Mouse (Mus musculus): ENCODE results near the gene Kat5. TPM values are rescaled to one million over a fixed set of nuclear protein-coding genes. Genes with fewer than 3 reads are reported as not detected.
A peak's percentile ranks its signal among the peaks of the same experiment; 100 is the strongest.

The Kat5 gene
- polyA plus RNA-seq, 1 experiment: 46.4 TPM

GRCm38 (mm10) chr19:5579971-5580370 lies 30.1 kb downstream of the Kat5 start:
- TF ChIP-seq CTCF (IDR thresholded peaks at IDR 0.05; ENCODE audit: borderline replicate concordance, insufficient read depth, low read length): no peak
- no peak for TF ChIP-seq POLR2A (IDR thresholded peaks at IDR 0.05; ENCODE audit: low read depth, low read length)
- Histone ChIP-seq H3K27ac (ENCODE audit: insufficient read depth, low read length) (no peak overlapping the region), H3K4me3 (ENCODE audit: insufficient read depth, low read length) (no peak overlapping the region), H3K4me1 (ENCODE audit: control insufficient read depth, insufficient read depth, low read length) (no peaks in the 10 kb centered on the region)

DNA sequence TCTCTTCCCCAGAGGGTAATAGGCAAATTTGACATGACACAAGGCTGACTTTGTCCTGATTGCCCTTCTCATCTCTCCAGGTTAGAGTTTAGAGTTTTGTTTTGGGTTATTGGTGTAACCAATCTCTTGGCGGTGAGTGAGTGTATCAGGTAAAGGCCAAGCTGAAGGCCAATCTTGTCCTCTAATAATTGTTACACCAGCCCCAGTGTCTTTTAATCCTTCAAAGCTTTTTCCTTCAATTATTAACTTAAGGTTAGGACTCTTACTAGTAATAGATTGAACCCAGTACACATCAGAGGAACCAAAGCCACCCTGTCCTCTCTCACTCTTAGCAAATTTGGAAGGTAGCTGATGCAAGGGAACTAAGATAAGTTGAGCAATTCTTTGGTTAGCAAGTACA lies 34.7 kb downstream of the Kat5 start:
- Histone ChIP-seq H3K4me3 (ENCODE audit: insufficient read depth, low read length) (no peak overlapping the region), H3K27ac (ENCODE audit: insufficient read depth, low read length) (no peak overlapping the region), H3K4me1 (ENCODE audit: control insufficient read depth, insufficient read depth, low read length) (no peaks in the 10 kb centered on the region)
- TF ChIP-seq POLR2A (IDR thresholded peaks at IDR 0.05; ENCODE audit: low read depth, low read length) (no peak), CTCF (IDR thresholded peaks at IDR 0.05; ENCODE audit: borderline replicate concordance, insufficient read depth, low read length) (no peak)

DNA sequence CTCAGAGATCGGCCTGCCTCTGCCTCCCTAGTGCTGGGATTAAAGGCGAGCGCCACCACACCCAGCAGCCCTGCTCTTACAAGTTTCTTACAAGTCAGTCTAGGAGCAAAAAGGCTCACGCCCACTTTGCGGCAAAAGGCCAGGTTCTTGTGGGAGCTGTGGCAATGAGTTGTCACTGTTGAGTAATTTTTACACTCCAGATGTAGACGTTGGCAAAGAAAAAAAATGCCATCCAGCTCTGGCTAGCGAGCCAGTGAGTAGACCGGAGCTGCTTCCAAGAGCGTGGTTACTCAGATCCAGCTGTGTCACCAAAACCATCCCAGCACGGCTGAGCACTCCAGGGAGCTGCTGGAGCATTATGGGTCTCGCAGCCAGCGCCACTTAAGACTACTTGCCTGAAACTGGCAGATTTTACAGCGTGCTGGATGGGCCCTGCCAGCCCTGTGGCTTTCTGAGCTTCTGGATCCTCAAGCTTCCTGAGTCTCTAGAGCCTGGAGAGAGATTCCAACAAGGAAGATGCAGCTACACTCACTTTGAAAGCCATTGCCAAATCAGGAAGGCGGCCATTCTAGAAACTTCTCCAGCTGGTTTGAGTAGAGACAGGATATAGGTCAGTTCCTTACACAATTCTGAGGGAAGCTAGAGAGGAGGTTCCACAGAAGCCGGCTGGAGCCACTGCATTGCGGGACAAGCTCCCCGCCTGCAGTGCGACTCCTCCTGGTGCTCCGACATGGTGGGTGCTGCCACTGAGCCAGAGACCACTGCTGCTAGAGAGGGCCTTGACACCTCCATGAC lies 37.5 kb downstream of the Kat5 start:
- 0 out of 2 replicates have a peak overlapping the region, but pooled peaks have one; percentile 8 for H3K27ac ChIP-seq (ENCODE audit: insufficient read depth, low read length)
- no peak overlapping the region for H3K4me3 ChIP-seq (ENCODE audit: insufficient read depth, low read length)
- TF ChIP-seq CTCF (IDR thresholded peaks at IDR 0.05; ENCODE audit: borderline replicate concordance, insufficient read depth, low read length) (no peak), POLR2A (IDR thresholded peaks at IDR 0.05; ENCODE audit: low read depth, low read length) (no peak)
- H3K4me1 ChIP-seq (ENCODE audit: control insufficient read depth, insufficient read depth, low read length): no peaks in the 10 kb centered on the region

- TF ChIP-seq POLR2A (IDR thresholded peaks at IDR 0.05; ENCODE audit: low read depth, low read length) (no peak), CTCF (IDR thresholded peaks at IDR 0.05; ENCODE audit: borderline replicate concordance, insufficient read depth, low read length) (no peak)
- no peak overlapping the region for H3K4me3 ChIP-seq (ENCODE audit: insufficient read depth, low read length)
- no peak overlapping the region for H3K27ac ChIP-seq (ENCODE audit: insufficient read depth, low read length)
- no peaks in the 10 kb centered on the region for H3K4me1 ChIP-seq (ENCODE audit: control insufficient read depth, insufficient read depth, low read length)
These were observed 38.2 kb downstream of the Kat5 start for GRCm38 (mm10) chr19:5571831-5572230.

DNA sequence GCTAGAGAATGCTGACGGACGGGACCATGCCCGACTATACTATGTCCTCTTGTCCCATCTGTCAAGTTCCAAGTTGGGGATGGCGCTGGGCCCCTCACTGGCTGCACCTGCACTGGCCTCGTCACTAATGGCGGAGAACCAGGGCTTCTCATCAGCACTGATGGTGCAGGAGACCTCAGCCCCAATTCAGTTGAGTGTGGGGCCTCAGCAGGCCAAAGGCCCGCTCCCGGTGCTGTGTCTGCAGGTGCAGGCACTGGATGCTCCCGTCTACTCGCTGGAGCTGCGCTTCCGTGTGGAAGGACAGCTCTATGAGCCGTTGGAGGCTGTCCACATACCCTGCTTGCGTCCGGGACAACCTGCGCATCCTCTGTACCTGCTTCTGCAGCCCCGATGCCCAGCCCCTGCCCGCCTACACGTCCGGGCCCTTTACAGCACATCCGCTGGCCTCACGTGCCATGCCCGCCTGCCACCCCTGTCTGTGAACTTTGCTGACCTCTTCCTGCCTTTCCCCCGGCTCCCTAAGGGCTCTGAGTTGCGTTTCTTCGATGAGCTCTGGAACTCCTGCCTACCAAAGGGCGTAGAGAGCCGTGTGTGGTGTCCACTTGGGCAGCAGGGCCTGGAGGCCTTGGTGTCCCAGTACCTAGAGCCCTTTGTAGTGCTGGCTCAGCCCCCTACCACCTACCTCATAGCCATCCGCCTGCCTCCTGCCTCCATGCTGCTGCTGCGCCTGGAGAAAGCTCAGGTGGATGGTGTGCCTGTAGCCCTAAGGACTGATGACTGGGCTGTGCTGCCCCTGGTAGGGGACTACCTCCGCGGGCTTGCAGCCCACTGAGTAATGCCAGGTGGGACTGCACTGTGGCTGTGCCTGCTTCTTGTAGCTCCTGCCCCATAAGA lies 39.4 kb downstream of the Kat5 start:
- TF ChIP-seq POLR2A (IDR thresholded peaks at IDR 0.05; ENCODE audit: low read depth, low read length): no peak
- no peak for TF ChIP-seq CTCF (IDR thresholded peaks at IDR 0.05; ENCODE audit: borderline replicate concordance, insufficient read depth, low read length)
- Histone ChIP-seq H3K4me1 (ENCODE audit: control insufficient read depth, insufficient read depth, low read length) (no peaks in the 10 kb centered on the region), H3K27ac (ENCODE audit: insufficient read depth, low read length) (no peak overlapping the region), H3K4me3 (ENCODE audit: insufficient read depth, low read length) (no peak overlapping the region)

DNA sequence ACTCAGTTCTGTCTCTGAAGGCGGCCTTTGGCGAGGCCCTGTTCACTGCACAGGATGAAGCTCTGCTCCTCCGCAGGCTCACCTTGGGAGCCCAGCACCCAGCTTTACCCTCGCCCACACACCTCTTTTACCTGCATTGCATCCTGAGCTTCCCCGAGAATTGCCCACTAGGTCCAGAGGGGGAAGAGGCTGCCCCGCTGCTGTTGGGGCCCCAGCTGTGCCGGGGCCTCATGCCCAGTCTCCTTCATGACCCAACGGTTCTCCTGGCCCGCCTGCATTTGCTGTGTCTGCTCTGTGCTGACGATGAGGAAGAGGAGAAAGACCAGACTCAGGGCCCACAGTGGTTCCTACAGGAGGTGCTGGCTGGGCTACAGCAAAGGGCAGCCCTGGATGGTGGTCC lies 40.5 kb downstream of the Kat5 start:
- H3K4me1 ChIP-seq (ENCODE audit: control insufficient read depth, insufficient read depth, low read length): no peaks in the 10 kb centered on the region
- TF ChIP-seq POLR2A (IDR thresholded peaks at IDR 0.05; ENCODE audit: low read depth, low read length): no peak
- TF ChIP-seq CTCF (IDR thresholded peaks at IDR 0.05; ENCODE audit: borderline replicate concordance, insufficient read depth, low read length): no peak
- H3K4me3 ChIP-seq (ENCODE audit: insufficient read depth, low read length): no peak overlapping the region
- no peak overlapping the region for H3K27ac ChIP-seq (ENCODE audit: insufficient read depth, low read length)

- TF ChIP-seq POLR2A (IDR thresholded peaks at IDR 0.05; ENCODE audit: low read depth, low read length) (no peak), CTCF (IDR thresholded peaks at IDR 0.05; ENCODE audit: borderline replicate concordance, insufficient read depth, low read length) (peak; percentile 69)
- H3K4me3 ChIP-seq (ENCODE audit: insufficient read depth, low read length): peak overlapping the region; percentile 67
- no peaks in the 10 kb centered on the region for H3K4me1 ChIP-seq (ENCODE audit: control insufficient read depth, insufficient read depth, low read length)
- H3K27ac ChIP-seq (ENCODE audit: insufficient read depth, low read length): peak overlapping the region; percentile 93
These were observed 41.4 kb downstream of the Kat5 start for GRCm38 (mm10) chr19:5568470-5569140.

- peak within 1 kb of the TSS; percentile 67 for H3K4me3 ChIP-seq (ENCODE audit: insufficient read depth, low read length)
- TF ChIP-seq CTCF (IDR thresholded peaks at IDR 0.05; ENCODE audit: borderline replicate concordance, insufficient read depth, low read length) (peak; percentile 88), POLR2A (IDR thresholded peaks at IDR 0.05; ENCODE audit: low read depth, low read length) (peak; percentile 69; the same call in 1 of the 2 replicates)
These were observed 42.2 kb downstream of the Kat5 start, which contains the start of gene Ap5b1 for GRCm38 (mm10) chr19:5567534-5568469. Gene Ap5b1, plus strand, starts transcription at chr19:5568025.

More at GRCm38 (mm10) chr19:5567534-5568469, 42.2 kb downstream of the Kat5 start, which contains the start of gene Ap5b1:
- Histone ChIP-seq H3K27ac (ENCODE audit: insufficient read depth, low read length) (peak within 1 kb of the TSS; percentile 93), H3K4me1 (ENCODE audit: control insufficient read depth, insufficient read depth, low read length) (no peaks in the 10 kb centered on the region)

Data from embryonic fibroblast, embryonic 13.5 days (primary cell).